Mouse (Mus musculus) MEL (cell line): Measurements from ENCODE around the gene Gng7. TPM values are rescaled to one million over a fixed set of nuclear protein-coding genes. Genes with fewer than 3 reads are reported as not detected.

Experiments
- DNase-seq: peaks from one replicate; pipeline ENCODE4 v3.0.0; 2011; ENCODE audit warnings: low read depth, low spot score
- H3K27ac ChIP-seq: 2 replicates; pipeline ENCODE4 v1.5.1; 2012; ENCODE audit warnings: low read depth, mild to moderate bottlenecking, control low read depth, low read length, moderate library complexity; ENCODE audit not compliant: control insufficient read depth
- H3K27me3 ChIP-seq, 2 experiments: fragments of 150-350 bp in 1 of 2; sonication (generic) in 1 of 2; 2 replicates each; pipeline ENCODE4 v1.6.1; 2012; ENCODE audit warnings: low read length in 2 of 2, mild to moderate bottlenecking in 2 of 2, improper control_type of control experiment in 1 of 2, moderate library complexity in 1 of 2; ENCODE audit not compliant: insufficient read depth in 2 of 2, control insufficient read depth in 1 of 2
- H3K36me3 ChIP-seq, 2 experiments: 2 replicates each; pipeline ENCODE4 v1.6.1; 2012 to 2014; ENCODE audit warnings: low read length in 2 of 2, improper control_type of control experiment in 1 of 2, inconsistent platforms in 1 of 2, mild to moderate bottlenecking in 1 of 2; ENCODE audit not compliant: insufficient read depth in 2 of 2, control insufficient read depth in 1 of 2
- H3K4me1 ChIP-seq, 2 experiments: fragments of 150-350 bp in 1 of 2; sonication (generic) in 1 of 2; 2 replicates each; pipeline ENCODE4 v1.6.1; 2012; ENCODE audit warnings: low read length in 2 of 2, improper control_type of control experiment in 1 of 2, mild to moderate bottlenecking in 1 of 2; ENCODE audit not compliant: insufficient read depth in 2 of 2, control insufficient read depth in 1 of 2
- H3K4me3 ChIP-seq, 2 experiments: fragments of 150-350 bp in 1 of 2; sonication (generic) in 1 of 2; 2 replicates each; pipeline ENCODE4 v1.5.1; 2012; ENCODE audit warnings: low read depth in 2 of 2, low read length in 2 of 2, mild to moderate bottlenecking in 2 of 2, moderate library complexity in 2 of 2, control low read depth in 1 of 2, improper control_type of control experiment in 1 of 2; ENCODE audit not compliant: control insufficient read depth in 1 of 2, insufficient read depth in 1 of 2
- H3K79me2 ChIP-seq: 2 replicates; pipeline ENCODE4 v1.6.1; 2012; ENCODE audit warnings: mild to moderate bottlenecking, low read length, moderate library complexity; ENCODE audit not compliant: control insufficient read depth, poor library complexity, insufficient read depth
- H3K9ac ChIP-seq: 2 replicates; pipeline ENCODE4 v1.6.1; 2012; ENCODE audit warnings: low read depth, mild to moderate bottlenecking, control low read depth, low read length, moderate library complexity; ENCODE audit not compliant: control insufficient read depth, poor library complexity, severe bottlenecking
- H3K9me3 ChIP-seq: fragments of 150-350 bp; sonication (generic); replicated peaks from 2 replicates; pipeline ENCODE4 v1.6.1; 2012; ENCODE audit warnings: mild to moderate bottlenecking, low read length, improper control_type of control experiment, moderate library complexity; ENCODE audit not compliant: insufficient read depth
- BHLHE40 ChIP-seq: IDR thresholded peaks from 2 replicates; pipeline ENCODE4 v1.6.1; 2012; ENCODE audit warnings: low read depth, mild to moderate bottlenecking, inconsistent platforms, low read length, improper control_type of control experiment, borderline replicate concordance
- CHD1 ChIP-seq: IDR thresholded peaks from 2 replicates; pipeline ENCODE4 v1.6.1; 2012; ENCODE audit warnings: low read depth, mild to moderate bottlenecking, inconsistent platforms, low read length, improper control_type of control experiment
- CHD2 ChIP-seq: IDR thresholded peaks from 2 replicates; pipeline ENCODE4 v1.6.1; 2011; ENCODE audit warnings: low read length, improper control_type of control experiment
- EP300 ChIP-seq, 2 experiments: IDR thresholded peaks; 2 replicates each; pipeline ENCODE4 v1.6.1; 2011; ENCODE audit warnings: improper control_type of control experiment in 2 of 2, low read length in 2 of 2, low read depth in 1 of 2, mild to moderate bottlenecking in 1 of 2
- ETS1 ChIP-seq: IDR thresholded peaks from 2 replicates; pipeline ENCODE4 v1.6.1; 2012; ENCODE audit warnings: low read depth, mild to moderate bottlenecking, inconsistent platforms, low read length, improper control_type of control experiment, moderate library complexity
- HCFC1 ChIP-seq: IDR thresholded peaks from 2 replicates; pipeline ENCODE4 v1.6.1; 2012; ENCODE audit warnings: low read depth, mild to moderate bottlenecking, inconsistent platforms, low read length, improper control_type of control experiment, moderate library complexity
- MAX ChIP-seq: IDR thresholded peaks from 2 replicates; pipeline ENCODE4 v1.6.1; 2011; ENCODE audit warnings: low read length, improper control_type of control experiment
- MXI1 ChIP-seq: IDR thresholded peaks from 2 replicates; pipeline ENCODE4 v1.6.1; 2011; ENCODE audit warnings: mild to moderate bottlenecking, low read depth, low read length, improper control_type of control experiment
- MYC ChIP-seq: IDR thresholded peaks from 2 replicates; pipeline ENCODE4 v1.6.1; 2011; ENCODE audit warnings: low read depth, mild to moderate bottlenecking, low read length, improper control_type of control experiment, moderate library complexity
- POLR2A ChIP-seq, 2 experiments: IDR thresholded peaks; 2 replicates each; pipeline ENCODE4 v1.6.1; 2011 to 2012; ENCODE audit warnings: low read length in 2 of 2, mild to moderate bottlenecking in 2 of 2, control low read depth in 1 of 2, improper control_type of control experiment in 1 of 2, low read depth in 1 of 2, moderate library complexity in 1 of 2; ENCODE audit not compliant: control insufficient read depth in 1 of 2, insufficient read depth in 1 of 2, poor library complexity in 1 of 2
- POLR2AphosphoS2 ChIP-seq: IDR thresholded peaks from 2 replicates; pipeline ENCODE4 v1.6.1; 2011; ENCODE audit warnings: low read length, improper control_type of control experiment
- POLR2AphosphoS5 ChIP-seq: IDR thresholded peaks from 2 replicates; pipeline ENCODE4 v1.6.1; 2012; ENCODE audit warnings: low read depth, borderline replicate concordance, mild to moderate bottlenecking, inconsistent platforms, low read length, moderate library complexity, mixed read lengths
- SIN3A ChIP-seq: IDR thresholded peaks from 2 replicates; pipeline ENCODE4 v1.6.1; 2012; ENCODE audit warnings: low read length, improper control_type of control experiment, inconsistent platforms
- TBP ChIP-seq: IDR thresholded peaks from 2 replicates; pipeline ENCODE4 v1.8.0; 2011; ENCODE audit warnings: low read depth, low read length, improper control_type of control experiment
- USF1 ChIP-seq: IDR thresholded peaks from 2 replicates; pipeline ENCODE4 v1.6.1; 2014; ENCODE audit warnings: low read depth, mild to moderate bottlenecking, inconsistent platforms, low read length, improper control_type of control experiment, moderate library complexity
- ZC3H11A ChIP-seq: IDR thresholded peaks from 2 replicates; pipeline ENCODE4 v1.6.1; 2012; ENCODE audit warnings: low read depth, mild to moderate bottlenecking, inconsistent platforms, low read length, improper control_type of control experiment
- polyA plus RNA-seq, 2 experiments: library from polyadenylated mRNA; stranded (reverse) in 1 of 2; unstranded in 1 of 2; fragments of >175 nt in 1 of 2; fragments of >200 nt in 1 of 2; gene quantifications; 2 replicates each; pipeline versions ENCODE4 v1.2.1 to v1.2.4; 2012; ENCODE audit warnings: low replicate concordance in 2 of 2, low read depth in 1 of 2; ENCODE audit not compliant: insufficient read length in 2 of 2, insufficient read depth in 1 of 2, missing spikeins in 1 of 2
- total RNA-seq: library from RNA; depleted of rRNA; stranded (reverse); fragments of 300-350 nt; gene quantifications from 2 replicates; pipeline ENCODE4 v1.2.3, GENCODE M21; 2012

Gng7 gene
- total and polyA plus RNA-seq, 3 experiments: 1.3 to 6.2 TPM; not detected in 1

DNA sequence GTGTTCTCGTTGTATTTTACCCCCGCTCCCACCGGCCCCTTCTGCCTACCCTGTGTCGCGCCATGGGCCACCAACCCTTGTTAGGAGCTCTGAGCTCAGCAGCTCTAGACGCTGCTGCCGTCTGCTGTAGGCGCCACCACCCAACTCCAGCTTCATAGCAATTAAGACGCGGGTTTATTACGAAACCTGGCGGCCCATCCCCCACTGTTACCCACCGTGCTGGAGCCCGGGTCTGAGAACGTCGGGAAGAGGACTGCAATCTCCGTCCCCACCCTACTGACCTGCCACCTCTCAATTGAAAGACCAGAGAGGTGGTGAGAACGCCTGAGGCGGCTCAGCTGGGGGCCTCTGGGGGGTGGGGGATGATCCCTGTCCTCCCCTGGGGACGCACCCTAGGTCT, 82.5 kb downstream of the Gng7 start:
- DNase-seq: peak; percentile 87
- Histone ChIP-seq H3K27me3 (no peaks in the 10 kb centered on the region), H3K4me3 (peak overlapping the region; percentile 54 to 92), H3K9ac (peak overlapping the region; percentile 77), H3K79me2 (peaks cover 13% of the 10 kb centered on the region), H3K9me3 (no peaks in the 10 kb centered on the region), H3K4me1 (peaks cover 5 to 27% of the 10 kb centered on the region in 2 experiments), H3K27ac (peak overlapping the region; percentile 36), H3K36me3 (peaks cover 0 to 11% of the 10 kb centered on the region in 2 experiments; a peak in 2 of 4 replicates)
- TF ChIP-seq CHD1: no peak
- TF ChIP-seq HCFC1: peak; percentile 81
- TF ChIP-seq ZC3H11A: no peak
- TF ChIP-seq SIN3A: peak; percentile 82
- TF ChIP-seq ETS1: peak; percentile 71; the same call in 1 of the 2 replicates
- TF ChIP-seq CHD2: peak; percentile 71
- TF ChIP-seq POLR2A (IDR thresholded peaks at IDR 0.05; ENCODE audit: control insufficient read depth in 1 of 2, insufficient read depth in 1 of 2, low read depth in 1 of 2, low read length in 2 of 2, poor library complexity in 1 of 2): peak in 1 of 2 experiments; percentile 68; a peak in 1 of 4 replicates
- TF ChIP-seq POLR2AphosphoS2: peak; percentile 50; the same call in 1 of the 2 replicates
- peak; percentile 72 for TF ChIP-seq TBP
- TF ChIP-seq POLR2AphosphoS5: no peak
- TF ChIP-seq MXI1: peak; percentile 68

GRCm38 (mm10) chr10:80931695-80932094, 83.0 kb downstream of the Gng7 start:
- H3K4me3 ChIP-seq: peak overlapping the region; percentile 54 to 92
- H3K9ac ChIP-seq: peak overlapping the region; percentile 77
- H3K79me2 ChIP-seq: peaks cover 13% of the 10 kb centered on the region
- no peaks in the 10 kb centered on the region for H3K9me3 ChIP-seq
- H3K27me3 ChIP-seq: no peaks in the 10 kb centered on the region
- TF ChIP-seq MAX: peak; percentile 40; the same call in 1 of the 2 replicates
- no peak for TF ChIP-seq MYC
- TF ChIP-seq BHLHE40: peak; percentile 72; the same call in 1 of the 2 replicates
- TF ChIP-seq USF1: peak; percentile 67
- no peak for TF ChIP-seq EP300 (IDR thresholded peaks at IDR 0.05; ENCODE audit: low read depth in 1 of 2, low read length in 2 of 2)
- peaks cover 0 to 11% of the 10 kb centered on the region in 2 experiments; a peak in 2 of 4 replicates for H3K36me3 ChIP-seq
- peaks cover 5 to 25% of the 10 kb centered on the region in 2 experiments for H3K4me1 ChIP-seq
- peak overlapping the region; percentile 36 for H3K27ac ChIP-seq
- peak; percentile 49 for DNase-seq
